Mouse (Mus musculus) lung, adult 2 months (tissue): ENCODE results near the gene Tsc22d1. TPM values are rescaled to one million over a fixed set of nuclear protein-coding genes. Genes with fewer than 3 reads are reported as not detected.

Experiments used
- DNase-seq: peaks from one replicate; pipeline ENCODE4 v3.0.0; 2022
- H3K4me1 ChIP-seq: fragments of 200-500 bp; 2 replicates; pipeline ENCODE4 v1.6.1; 2011; ENCODE audit warnings: low read length; ENCODE audit not compliant: control insufficient read depth, insufficient read depth
- H3K4me3 ChIP-seq: fragments of 200-500 bp; replicated peaks from 2 replicates; pipeline ENCODE3; 2011; ENCODE audit warnings: low read depth, mild to moderate bottlenecking, control low read depth, low read length; ENCODE audit errors: extremely low read depth
- CTCF ChIP-seq: fragments of 200-500 bp; IDR thresholded peaks from 2 replicates; pipeline ENCODE4 v1.5.1; 2011; ENCODE audit warnings: mild to moderate bottlenecking, low read length, control low read depth; ENCODE audit not compliant: insufficient read depth
- POLR2A ChIP-seq: fragments of 200-500 bp; IDR thresholded peaks from 2 replicates; pipeline ENCODE4 v1.6.1; 2011; ENCODE audit warnings: low read depth, mild to moderate bottlenecking, control low read depth, low read length, borderline replicate concordance; ENCODE audit errors: extremely low read depth
- WGBS: fragments of 180-500 bp; shearing (Covaris S2); methylation state at CpG from one replicate; pipeline ENCODE4 v1.1.7; 2018; 5-methylcytosine and 5-hydroxymethylcytosine counted together
- polyA plus RNA-seq: library from polyadenylated mRNA; depleted of rRNA; stranded (reverse); fragments of >200 nt; gene quantifications from 2 replicates; pipeline ENCODE4 v1.2.3, GENCODE M21; 2012

Tsc22d1 gene
- polyA plus RNA-seq, 1 experiment, result 163 TPM

DNA sequence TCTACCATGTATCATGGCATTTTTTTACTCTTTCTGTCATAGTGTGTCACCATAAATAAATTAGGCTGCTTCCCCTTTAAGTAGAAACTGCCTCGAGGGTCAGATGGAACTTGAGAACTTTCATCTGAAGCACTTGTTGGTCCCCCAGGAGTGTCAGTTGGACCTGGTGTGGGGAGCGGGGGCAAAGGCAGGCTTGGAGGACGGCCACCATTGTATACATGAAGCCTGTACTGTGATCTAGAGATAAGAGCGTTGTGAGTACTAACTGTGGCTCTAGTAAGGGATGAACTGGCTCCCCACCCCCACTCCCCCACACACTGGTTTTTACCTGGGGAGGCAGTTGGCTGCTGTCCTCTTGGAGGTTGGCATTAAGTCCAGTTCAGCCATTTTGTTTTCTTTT is 62.0 kb downstream of the Tsc22d1 start:
- Histone ChIP-seq H3K4me3 (no peak overlapping the region), H3K4me1 (no peaks in the 10 kb centered on the region; the same call in 1 of the 2 replicates)
- DNase-seq, result no peak
- 25% methylated on average over 4 of the region's 4 CpGs for WGBS
- no peak for TF ChIP-seq CTCF
- no peak for TF ChIP-seq POLR2A

DNA sequence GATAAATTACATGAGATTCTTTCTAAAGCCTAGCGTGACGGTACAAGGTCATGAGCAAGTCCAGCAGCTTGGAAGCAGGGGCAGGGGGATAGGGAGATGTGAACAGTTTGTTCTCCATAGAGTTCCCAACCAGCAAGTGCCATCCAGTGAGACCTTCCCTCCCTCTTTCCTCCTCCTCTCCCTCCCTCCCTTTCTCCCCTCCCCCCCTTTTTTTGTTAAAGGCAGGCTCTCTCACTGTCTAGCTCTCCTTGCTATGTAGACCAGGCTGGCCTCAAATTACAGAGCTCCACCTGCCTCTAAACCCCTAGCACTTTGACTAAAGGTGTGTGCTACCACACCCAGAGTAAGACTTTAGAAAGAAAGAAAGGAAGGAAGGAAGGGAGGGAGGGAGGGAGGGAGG is 63.3 kb downstream of the Tsc22d1 start:
- WGBS, result 81% methylated on average over 2 of the region's 2 CpGs
- H3K4me1 ChIP-seq, result no peaks in the 10 kb centered on the region; the same call in 1 of the 2 replicates
- no peak for TF ChIP-seq CTCF

DNA sequence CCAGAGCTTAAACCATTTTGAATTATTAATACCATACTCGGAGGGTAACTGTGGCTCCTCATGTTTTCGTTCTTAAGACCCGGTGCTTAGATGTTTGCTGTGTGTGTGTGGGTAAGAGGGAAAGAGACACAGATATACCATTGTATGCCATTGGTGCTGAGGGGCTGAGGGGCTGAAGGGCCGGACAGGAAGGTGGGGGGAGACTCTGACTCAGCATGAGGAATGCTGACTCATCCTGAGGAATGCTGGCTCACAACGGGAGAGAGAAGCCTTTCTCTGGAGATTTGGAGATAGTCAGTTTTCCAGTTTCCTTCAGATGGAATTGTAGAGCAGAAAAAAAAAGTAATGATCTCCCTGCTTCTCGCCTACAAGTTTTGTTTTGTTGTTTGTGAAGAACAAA is 63.9 kb downstream of the Tsc22d1 start:
- H3K4me1 ChIP-seq, result no peaks in the 10 kb centered on the region; the same call in 1 of the 2 replicates
- no peak for DNase-seq
- WGBS, result 35% methylated on average over 6 of the region's 6 CpGs
- TF ChIP-seq POLR2A (no peak), CTCF (no peak)
- no peak overlapping the region for H3K4me3 ChIP-seq

More for the DNA sequence above, 63.3 kb downstream of the Tsc22d1 start:
- no peak overlapping the region for H3K4me3 ChIP-seq
- DNase-seq, result no peak

DNA sequence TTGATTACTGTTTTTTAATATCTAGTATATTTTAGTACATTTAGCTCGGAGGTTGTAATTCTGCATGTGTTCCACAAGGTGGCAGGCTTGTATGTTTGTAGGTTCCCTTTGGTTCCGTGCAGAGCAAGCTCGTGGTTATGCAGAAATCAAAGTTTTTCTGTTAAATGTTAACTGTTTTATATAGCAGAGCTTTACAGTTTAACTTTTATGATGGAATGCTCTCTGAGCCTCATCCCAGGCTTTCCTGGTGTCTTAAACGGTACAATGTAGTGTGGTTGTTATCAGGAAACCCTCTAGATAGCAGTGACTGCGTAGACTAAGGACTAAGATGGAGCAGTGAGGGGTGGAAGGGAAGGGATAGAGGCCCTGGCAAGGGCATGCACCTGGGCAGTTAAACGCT is 65.1 kb downstream of the Tsc22d1 start:
- 23% methylated on average over 6 of the region's 6 CpGs for WGBS
- TF ChIP-seq CTCF (0 out of 2 replicates have a peak, but pooled peaks have one; percentile 37), POLR2A (no peak)
- Histone ChIP-seq H3K4me3 (no peak overlapping the region), H3K4me1 (no peaks in the 10 kb centered on the region; the same call in 1 of the 2 replicates)
- no peak for DNase-seq

DNA sequence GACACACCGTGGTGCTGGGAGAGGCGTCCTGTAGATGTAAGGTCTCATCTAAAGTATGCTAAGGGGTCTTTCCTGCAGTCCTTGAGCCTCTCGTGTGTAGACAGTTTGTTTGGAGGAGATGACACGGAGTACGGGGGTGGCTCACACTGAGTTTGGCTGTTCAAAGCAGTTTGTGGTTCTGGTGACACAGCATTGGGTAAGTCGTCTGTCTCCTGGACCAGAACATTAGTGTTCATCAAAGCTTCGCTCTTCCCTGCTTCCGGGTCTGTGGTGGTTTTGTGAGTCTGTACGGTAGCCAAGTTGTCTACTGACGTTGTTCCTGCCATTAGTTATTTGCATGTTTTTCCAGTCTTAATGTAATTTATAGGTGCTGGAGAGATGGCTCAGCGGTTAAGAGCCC is 65.7 kb downstream of the Tsc22d1 start:
- WGBS, result 88% methylated on average over 11 of the region's 11 CpGs
- TF ChIP-seq CTCF (no peak), POLR2A (no peak)
- Histone ChIP-seq H3K4me1 (no peaks in the 10 kb centered on the region; the same call in 1 of the 2 replicates), H3K4me3 (no peak overlapping the region)
- no peak for DNase-seq

DNA sequence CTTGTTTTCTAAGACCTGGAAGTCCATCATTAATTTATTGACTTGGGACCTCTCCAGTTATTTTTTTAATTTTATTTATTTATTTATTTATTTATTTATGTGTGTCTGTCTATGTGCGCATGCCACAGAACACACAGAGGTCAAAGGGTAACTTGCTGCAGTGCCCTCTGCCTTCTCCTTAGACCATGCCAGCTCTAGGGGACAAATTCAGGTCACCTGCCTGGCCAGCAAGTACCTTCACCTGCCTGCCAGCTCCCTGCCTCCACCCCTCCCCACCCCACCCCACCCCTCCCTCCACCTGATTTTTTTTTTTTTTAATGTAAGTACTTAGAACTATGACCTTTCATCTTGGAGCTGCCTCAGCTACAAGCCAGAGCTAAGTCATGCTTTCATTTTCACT is 68.9 kb downstream of the Tsc22d1 start:
- WGBS, result 82% methylated on average over 1 of the region's 1 CpGs
- TF ChIP-seq CTCF (no peak), POLR2A (no peak)
- no peaks in the 10 kb centered on the region; the same call in none of the 2 replicates for H3K4me1 ChIP-seq
- no peak overlapping the region for H3K4me3 ChIP-seq
- no peak for DNase-seq

DNA sequence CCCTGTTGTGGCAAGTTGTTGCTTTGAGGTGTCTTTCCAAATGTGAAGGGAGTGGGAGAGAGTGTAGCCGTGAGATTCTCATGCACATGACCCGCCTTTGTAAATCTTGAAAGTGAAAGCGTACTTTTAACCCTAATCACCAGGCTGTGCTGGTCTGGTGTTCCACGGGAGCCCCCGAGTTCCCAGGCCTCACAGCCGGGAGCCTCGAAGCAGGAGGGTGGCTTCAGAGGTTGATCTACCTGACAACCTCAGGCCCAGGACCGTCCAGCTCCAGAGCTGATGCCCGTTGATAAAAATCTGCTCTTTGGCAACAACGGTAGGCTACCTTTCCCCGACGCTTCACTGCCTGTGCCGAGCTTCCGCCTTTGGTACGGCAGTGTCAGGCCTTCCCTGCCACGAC is 72.8 kb downstream of the Tsc22d1 start:
- TF ChIP-seq POLR2A (no peak), CTCF (no peak)
- Histone ChIP-seq H3K4me1 (no peaks in the 10 kb centered on the region; the same call in 1 of the 2 replicates), H3K4me3 (no peak overlapping the region)
- WGBS, result 88% methylated on average over 16 of the region's 16 CpGs
- no peak for DNase-seq

DNA sequence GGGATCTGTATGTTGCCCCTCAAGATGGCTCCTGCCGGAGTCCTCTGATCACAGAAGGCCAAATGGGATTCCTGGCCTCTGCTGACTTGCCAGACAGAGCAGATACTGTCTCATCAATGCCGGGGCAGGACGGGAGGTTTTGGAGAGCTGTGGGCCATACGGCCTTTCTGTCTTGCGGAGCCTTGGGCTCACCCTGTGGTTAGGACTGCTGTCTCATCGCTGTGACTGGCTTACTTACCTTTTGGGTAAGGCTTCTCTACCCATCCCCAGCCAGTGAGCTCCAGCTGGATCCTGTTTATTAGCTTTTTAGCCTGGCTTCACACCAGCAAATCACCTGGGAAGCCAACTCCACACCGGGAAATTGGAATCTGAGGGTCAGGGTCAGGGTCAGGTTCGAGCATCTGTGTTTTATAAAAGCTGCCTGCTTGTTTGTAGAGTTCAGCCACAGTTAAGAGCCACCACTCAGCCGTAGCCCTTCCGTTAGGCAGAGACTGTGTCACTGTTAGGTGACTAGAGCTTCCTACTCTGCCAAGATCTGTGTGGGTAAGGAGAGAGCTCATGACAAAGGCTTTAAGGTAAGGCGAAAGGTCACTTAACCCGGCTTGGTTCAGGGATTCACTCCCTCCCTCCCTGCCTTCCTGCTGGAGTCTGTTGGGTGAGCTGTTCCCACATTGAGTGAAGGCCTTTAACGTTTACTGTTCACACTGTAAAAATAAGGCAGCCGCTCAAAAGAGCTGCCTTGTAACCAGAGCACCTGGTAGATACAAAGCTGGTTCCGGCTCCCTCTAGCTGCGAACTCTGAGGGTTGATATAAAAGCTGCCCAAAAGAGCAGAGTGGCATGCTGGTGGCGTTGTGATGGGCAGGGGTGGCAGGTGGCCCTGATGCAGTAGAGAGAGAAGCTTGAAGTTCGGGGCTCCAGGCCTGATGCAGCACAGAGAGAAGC is 73.6 kb downstream of the Tsc22d1 start:
- Histone ChIP-seq H3K4me1 (no peaks in the 10 kb centered on the region; the same call in 1 of the 2 replicates), H3K4me3 (no peak overlapping the region)
- TF ChIP-seq CTCF, result no peak
- WGBS, result 72% methylated on average over 18 of the region's 18 CpGs
- DNase-seq, result no peak

DNA sequence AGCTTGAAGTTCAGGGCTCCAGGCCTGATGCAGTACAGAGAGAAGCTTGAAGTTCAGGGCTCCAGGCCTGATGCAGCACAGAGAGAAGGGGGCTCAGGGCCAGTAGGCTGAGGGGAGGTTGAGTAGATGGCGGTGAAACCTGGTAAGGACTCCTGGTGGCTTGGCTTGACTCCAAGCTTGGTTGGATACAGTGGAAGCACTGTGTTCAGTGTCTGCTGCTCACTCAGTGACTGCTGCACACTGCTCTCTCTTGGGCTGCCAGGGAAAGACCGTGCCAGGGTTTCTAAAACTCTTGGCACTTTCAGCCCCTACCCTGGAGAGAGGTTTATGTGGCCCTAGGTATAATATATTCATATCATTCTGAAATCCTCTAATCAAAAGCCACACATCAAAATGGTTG is 74.4 kb downstream of the Tsc22d1 start:
- Histone ChIP-seq H3K4me1 (no peaks in the 10 kb centered on the region; the same call in 1 of the 2 replicates), H3K4me3 (no peak overlapping the region)
- DNase-seq, result no peak
- 87% methylated on average over 2 of the region's 2 CpGs for WGBS
- TF ChIP-seq POLR2A (no peak), CTCF (no peak)

DNA sequence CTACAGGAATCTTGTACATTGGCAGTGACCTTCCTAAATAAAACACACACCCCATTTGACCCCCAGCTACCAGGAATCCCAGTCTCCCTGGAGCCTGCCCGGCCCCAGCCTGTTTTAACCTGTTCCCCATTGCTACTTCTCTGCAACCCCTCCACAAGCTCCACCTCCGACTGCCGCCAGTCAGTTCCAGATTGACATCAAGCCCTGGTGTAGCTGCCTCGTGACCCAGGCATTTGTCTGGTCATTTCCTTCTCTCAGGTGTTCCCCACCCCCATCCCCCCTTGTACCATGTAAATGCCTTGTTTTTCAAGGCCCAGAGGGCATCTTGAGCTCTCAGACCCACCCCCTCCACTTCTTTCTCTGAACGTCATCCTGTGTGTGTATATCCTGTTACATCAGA is 80.3 kb downstream of the Tsc22d1 start:
- no peak for DNase-seq
- no peak overlapping the region for H3K4me3 ChIP-seq
- TF ChIP-seq CTCF, result no peak
- no peak for TF ChIP-seq POLR2A

More for the DNA sequence above, 80.3 kb downstream of the Tsc22d1 start:
- 66% methylated on average over 5 of the region's 5 CpGs for WGBS
- no peaks in the 10 kb centered on the region for H3K4me1 ChIP-seq
